Mouse (Mus musculus) limb, embryonic 12.5 days (tissue): ENCODE measurements around the gene Ropn1l. TPM values are rescaled to one million over a fixed set of nuclear protein-coding genes. Genes with fewer than 3 reads are reported as not detected.
A peak's percentile ranks its signal among the peaks of the same experiment; 100 is the strongest.

Experiments used
- ATAC-seq: fragments of 200-750 bp; cut with Nextera tagmentation; 2 replicates; pipeline ENCODE4 v1.8.0; 2017; ENCODE audit warnings: low read depth, moderate TSS enrichment; ENCODE audit not compliant: insufficient number of reproducible peaks, insufficient read depth, low FRiP score, low TSS enrichment
- H3K27ac ChIP-seq: fragments of 300-500 bp; sonication (generic); 2 replicates; pipeline ENCODE4 v1.5.1; 2016; ENCODE audit warnings: mild to moderate bottlenecking, moderate library complexity
- H3K27me3 ChIP-seq: fragments of 300-500 bp; sonication (generic); 2 replicates; pipeline ENCODE4 v1.6.1; 2016; ENCODE audit warnings: mild to moderate bottlenecking, moderate library complexity
- H3K36me3 ChIP-seq: fragments of 300-500 bp; sonication (generic); 2 replicates; pipeline ENCODE4 v1.6.1; 2016; ENCODE audit warnings: mild to moderate bottlenecking, moderate library complexity
- H3K4me1 ChIP-seq: fragments of 300-500 bp; sonication (generic); replicated peaks from 2 replicates; pipeline ENCODE4 v1.6.1; 2016
- H3K4me2 ChIP-seq: fragments of 300-500 bp; sonication (generic); 2 replicates; pipeline ENCODE4 v1.6.1; 2016; ENCODE audit warnings: mild to moderate bottlenecking, moderate library complexity
- H3K4me3 ChIP-seq: fragments of 300-500 bp; sonication (generic); replicated peaks from 2 replicates; pipeline ENCODE4 v1.5.1; 2016; ENCODE audit warnings: mild to moderate bottlenecking
- H3K9ac ChIP-seq: fragments of 300-500 bp; sonication (generic); replicated peaks from 2 replicates; pipeline ENCODE4 v1.6.1; 2016; ENCODE audit warnings: mild to moderate bottlenecking, moderate library complexity
- H3K9me3 ChIP-seq: fragments of 300-500 bp; sonication (generic); 2 replicates; pipeline ENCODE4 v1.6.1; 2016; ENCODE audit warnings: mild to moderate bottlenecking, moderate library complexity
- WGBS: fragments of 180-500 bp; shearing (Covaris S2); methylation state at CpG from one replicate; pipeline ENCODE4 v1.1.7; 2016; 5-methylcytosine and 5-hydroxymethylcytosine counted together
- polyA plus RNA-seq: library from polyadenylated mRNA; unstranded; fragments of >200 nt; fragmentation: Nextera tagmentation; extraction: Ambion mirVana; gene quantifications from 2 replicates; pipeline ENCODE4 v1.2.1, GENCODE M21; 2016

Ropn1l gene
- polyA plus RNA-seq, 1 experiment from 2014 or later, result 2.3 TPM

GRCm38 (mm10) chr15:31466749-31467148 is 13.2 kb upstream of the Ropn1l start:
- Histone ChIP-seq H3K9me3 (no peaks in the 10 kb centered on the region), H3K4me3 (no peak overlapping the region), H3K4me1 (no peaks in the 10 kb centered on the region), H3K27me3 (no peaks in the 10 kb centered on the region), H3K27ac (no peak overlapping the region), H3K4me2 (no peak overlapping the region), H3K9ac (no peak overlapping the region), H3K36me3 (peaks cover 84% of the 10 kb centered on the region)
- no peak for ATAC-seq
- WGBS, result 90% methylated on average over 1 of the region's 1 CpGs

DNA sequence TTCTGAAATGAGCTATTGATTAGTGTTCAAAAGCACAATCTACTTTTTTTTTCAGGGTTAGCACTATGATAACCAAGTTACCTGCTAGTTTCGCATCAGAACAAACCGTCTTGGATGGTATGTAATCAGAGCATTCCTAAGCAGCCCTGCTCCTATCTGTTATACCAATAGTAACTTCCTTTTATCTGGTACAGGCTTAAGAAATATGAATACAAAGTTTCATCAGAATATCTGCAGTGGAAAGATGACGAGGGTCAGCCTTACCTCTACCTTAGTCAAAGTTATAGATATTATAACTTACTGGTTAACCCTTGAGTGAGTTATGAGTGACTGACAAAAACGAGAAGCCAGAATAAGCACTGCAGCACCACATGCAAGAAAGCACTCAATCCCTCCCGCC is 12.8 kb upstream of the Ropn1l start:
- no peak for ATAC-seq
- Histone ChIP-seq H3K4me3 (no peak overlapping the region), H3K27me3 (no peaks in the 10 kb centered on the region), H3K9me3 (no peaks in the 10 kb centered on the region), H3K9ac (no peak overlapping the region), H3K36me3 (peaks cover 85% of the 10 kb centered on the region), H3K4me2 (no peak overlapping the region), H3K4me1 (no peaks in the 10 kb centered on the region), H3K27ac (no peak overlapping the region)
- 92% methylated on average over 5 of the region's 5 CpGs for WGBS

DNA sequence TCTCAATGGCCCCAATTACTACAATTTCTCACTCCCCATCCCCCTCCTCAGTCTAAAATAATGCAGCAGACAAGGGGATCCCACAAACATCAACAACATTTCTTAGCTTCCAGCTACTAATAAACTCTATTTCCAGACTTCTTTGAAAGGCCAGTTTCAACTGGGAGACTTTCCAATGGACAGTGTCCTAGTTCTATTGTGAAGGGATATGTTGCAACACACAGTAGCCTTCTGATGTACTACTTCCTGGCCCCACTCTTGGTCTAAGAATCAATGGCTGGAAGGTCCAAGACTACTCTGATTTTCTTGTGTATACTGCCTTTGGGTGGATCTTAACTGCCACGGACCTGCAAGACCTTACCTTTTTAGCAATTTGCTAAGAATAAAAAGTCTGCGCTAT is 12.3 kb upstream of the Ropn1l start:
- H3K4me1 ChIP-seq, result no peaks in the 10 kb centered on the region
- peaks cover 87% of the 10 kb centered on the region for H3K36me3 ChIP-seq
- H3K4me2 ChIP-seq, result no peak overlapping the region
- H3K9me3 ChIP-seq, result no peaks in the 10 kb centered on the region
- WGBS, result 95% methylated on average over 2 of the region's 2 CpGs
- H3K4me3 ChIP-seq, result no peak overlapping the region
- no peaks in the 10 kb centered on the region for H3K27me3 ChIP-seq
- no peak for ATAC-seq
- no peak overlapping the region for H3K9ac ChIP-seq
- H3K27ac ChIP-seq, result no peak overlapping the region

DNA sequence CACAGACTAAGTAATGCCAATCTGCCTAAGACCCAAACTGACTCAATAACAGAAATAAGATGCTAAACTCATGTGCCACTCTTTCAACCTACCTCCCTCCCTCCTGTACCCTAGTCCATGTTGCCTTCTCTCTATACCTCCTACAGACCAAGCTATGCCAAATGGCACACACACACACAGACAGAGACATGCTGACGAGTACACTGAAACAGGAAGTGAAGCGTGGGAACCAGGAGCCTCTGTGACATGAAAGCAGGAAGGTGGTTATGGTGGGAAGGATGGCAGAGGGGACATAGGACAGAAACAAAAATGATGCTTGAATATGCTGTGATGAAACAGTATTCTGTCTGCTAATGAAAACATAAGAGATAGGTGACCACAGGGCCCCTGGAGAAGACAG is 7.0 kb upstream of the Ropn1l start:
- H3K36me3 ChIP-seq, result peaks cover 87% of the 10 kb centered on the region
- H3K9ac ChIP-seq, result no peak overlapping the region
- no peaks in the 10 kb centered on the region for H3K4me1 ChIP-seq
- H3K9me3 ChIP-seq, result no peaks in the 10 kb centered on the region
- H3K4me3 ChIP-seq, result no peak overlapping the region
- H3K4me2 ChIP-seq, result no peak overlapping the region
- H3K27me3 ChIP-seq, result no peaks in the 10 kb centered on the region
- H3K27ac ChIP-seq, result no peak overlapping the region
- ATAC-seq, result no peak
- WGBS, result 81% methylated on average over 2 of the region's 2 CpGs

DNA sequence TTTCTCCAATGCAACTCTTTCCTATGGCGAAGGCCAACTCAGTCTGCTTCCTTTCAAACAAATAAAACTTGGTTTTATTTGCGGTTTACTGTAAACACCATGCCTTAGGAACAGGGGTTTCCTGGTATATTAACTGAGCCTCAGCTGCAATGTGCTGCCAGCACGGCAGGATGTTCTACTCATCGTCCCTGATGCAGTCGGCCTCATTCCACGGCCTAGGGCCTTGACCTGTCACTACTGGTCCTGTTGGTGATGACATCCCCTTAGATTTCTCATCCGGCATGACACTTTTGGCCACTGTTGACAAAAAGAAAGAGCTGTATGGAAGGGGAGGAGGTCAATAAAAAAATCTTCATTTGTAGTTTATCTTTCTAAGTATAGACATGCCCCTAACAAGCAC is 4.5 kb upstream of the Ropn1l start:
- Histone ChIP-seq H3K36me3 (peaks cover 65% of the 10 kb centered on the region), H3K27ac (no peak overlapping the region), H3K9ac (no peak overlapping the region), H3K27me3 (no peaks in the 10 kb centered on the region), H3K4me3 (no peak overlapping the region), H3K4me2 (no peak overlapping the region), H3K4me1 (0 out of 2 replicates have a peak, but pooled peaks cover 4% of the 10 kb centered on the region), H3K9me3 (no peaks in the 10 kb centered on the region)
- ATAC-seq, result no peak
- whole genome bisulfite sequencing, result 89% methylated on average over 7 of the region's 7 CpGs

DNA sequence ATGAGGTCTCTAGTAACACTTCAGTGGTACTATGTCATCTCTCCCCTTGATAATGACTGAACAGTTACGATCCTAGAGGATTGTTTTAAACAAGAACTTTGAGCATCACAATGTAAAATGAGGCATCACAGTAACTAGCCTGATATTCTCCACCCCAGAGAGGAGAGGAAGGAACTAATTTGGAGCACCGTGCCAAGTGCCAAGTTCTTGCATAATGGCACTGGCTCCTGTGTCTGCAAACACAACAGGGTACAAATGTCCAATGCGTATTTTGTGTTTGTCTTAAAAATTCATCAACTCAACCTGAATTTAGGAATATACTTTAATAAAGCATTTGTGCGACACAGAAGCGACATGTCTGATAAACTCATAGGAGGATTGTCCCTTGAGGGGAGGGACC is 2.8 kb upstream of the Ropn1l start:
- no peaks in the 10 kb centered on the region for H3K27me3 ChIP-seq
- peaks cover 48% of the 10 kb centered on the region for H3K36me3 ChIP-seq
- H3K9me3 ChIP-seq, result no peaks in the 10 kb centered on the region
- ATAC-seq, result no peak
- H3K4me2 ChIP-seq, result no peak overlapping the region
- H3K4me1 ChIP-seq, result peaks cover 19% of the 10 kb centered on the region; the same call in 1 of the 2 replicates
- 97% methylated on average over 5 of the region's 5 CpGs for WGBS
- H3K9ac ChIP-seq, result no peak overlapping the region
- H3K27ac ChIP-seq, result no peak overlapping the region
- H3K4me3 ChIP-seq, result no peak overlapping the region

DNA sequence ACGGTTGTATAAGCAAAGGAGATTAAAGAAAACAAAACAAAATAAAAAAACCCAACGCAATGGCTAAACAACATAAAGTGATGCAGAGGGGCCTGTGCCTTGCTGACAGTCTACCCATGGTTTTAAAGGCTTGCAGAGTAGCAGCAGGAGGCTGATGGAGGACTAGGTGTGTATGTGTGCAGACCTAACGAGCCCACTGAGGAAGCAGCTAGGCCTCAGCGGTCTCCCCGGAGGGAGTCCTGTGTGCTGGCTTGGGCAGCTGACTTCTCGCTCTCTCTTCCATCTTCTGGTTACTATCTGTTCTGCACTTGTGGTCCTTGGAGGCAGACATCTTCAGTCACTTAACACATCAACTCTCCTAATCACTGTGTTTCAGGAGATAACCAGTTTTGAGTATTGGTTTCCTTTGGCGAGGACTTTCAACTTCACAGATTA is 1.3 kb upstream of the Ropn1l start:
- ATAC-seq, result no peak
- Histone ChIP-seq H3K27me3 (no peaks in the 10 kb centered on the region), H3K9me3 (no peaks in the 10 kb centered on the region), H3K4me3 (no peak overlapping the region), H3K9ac (no peak overlapping the region), H3K27ac (no peak overlapping the region), H3K36me3 (peaks cover 33% of the 10 kb centered on the region), H3K4me2 (no peak overlapping the region), H3K4me1 (peaks cover 23% of the 10 kb centered on the region; the same call in 1 of the 2 replicates)
- WGBS, result 77% methylated on average over 7 of the region's 7 CpGs

DNA sequence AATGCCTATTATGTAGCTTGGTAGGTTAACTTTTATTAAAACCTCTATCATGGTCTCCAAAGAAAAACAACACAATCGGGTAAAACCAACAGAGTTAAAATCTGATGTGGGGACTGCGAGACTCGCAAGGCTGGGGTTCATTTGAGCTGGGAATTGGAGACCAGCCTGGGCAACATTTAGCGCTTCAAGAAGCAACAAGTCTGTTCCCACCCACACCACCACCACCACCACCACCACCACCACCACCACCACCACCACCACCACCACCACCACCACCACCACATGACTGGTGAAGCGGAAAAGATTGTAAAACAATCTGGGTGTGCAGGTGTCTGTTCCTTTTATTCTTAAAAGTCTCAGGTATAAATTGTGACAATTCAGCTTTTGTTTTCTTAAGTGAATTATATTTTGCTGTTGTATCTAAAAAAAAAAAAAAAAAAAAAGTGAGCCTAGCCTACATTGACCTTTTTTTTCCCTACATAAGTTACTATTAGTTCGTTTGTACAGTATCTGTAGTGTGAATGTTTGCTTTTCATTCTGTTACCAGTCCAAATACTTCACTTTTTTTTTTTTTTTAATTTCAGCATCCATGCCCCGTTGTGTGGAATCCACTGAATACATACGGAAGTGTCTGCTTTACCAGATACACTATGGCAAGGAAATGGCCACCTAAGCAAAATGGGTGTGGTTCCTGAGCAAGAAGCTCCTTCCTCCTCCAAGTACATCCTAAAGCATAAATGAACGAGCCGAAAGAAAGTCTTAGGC is 741 bp upstream of the Ropn1l start:
- Histone ChIP-seq H3K27ac (0 out of 2 replicates have a peak overlapping the region, but pooled peaks have one; percentile 50), H3K9me3 (no peaks in the 10 kb centered on the region), H3K27me3 (no peaks in the 10 kb centered on the region), H3K4me3 (peak overlapping the region; percentile 61; the same call in 1 of the 2 replicates), H3K4me2 (peak overlapping the region; percentile 65), H3K9ac (peak overlapping the region; percentile 70; the same call in 1 of the 2 replicates), H3K4me1 (peaks cover 25% of the 10 kb centered on the region; the same call in 1 of the 2 replicates), H3K36me3 (peaks cover 27% of the 10 kb centered on the region)
- WGBS, result 50% methylated on average over 10 of the region's 10 CpGs
- ATAC-seq, result no peak

DNA sequence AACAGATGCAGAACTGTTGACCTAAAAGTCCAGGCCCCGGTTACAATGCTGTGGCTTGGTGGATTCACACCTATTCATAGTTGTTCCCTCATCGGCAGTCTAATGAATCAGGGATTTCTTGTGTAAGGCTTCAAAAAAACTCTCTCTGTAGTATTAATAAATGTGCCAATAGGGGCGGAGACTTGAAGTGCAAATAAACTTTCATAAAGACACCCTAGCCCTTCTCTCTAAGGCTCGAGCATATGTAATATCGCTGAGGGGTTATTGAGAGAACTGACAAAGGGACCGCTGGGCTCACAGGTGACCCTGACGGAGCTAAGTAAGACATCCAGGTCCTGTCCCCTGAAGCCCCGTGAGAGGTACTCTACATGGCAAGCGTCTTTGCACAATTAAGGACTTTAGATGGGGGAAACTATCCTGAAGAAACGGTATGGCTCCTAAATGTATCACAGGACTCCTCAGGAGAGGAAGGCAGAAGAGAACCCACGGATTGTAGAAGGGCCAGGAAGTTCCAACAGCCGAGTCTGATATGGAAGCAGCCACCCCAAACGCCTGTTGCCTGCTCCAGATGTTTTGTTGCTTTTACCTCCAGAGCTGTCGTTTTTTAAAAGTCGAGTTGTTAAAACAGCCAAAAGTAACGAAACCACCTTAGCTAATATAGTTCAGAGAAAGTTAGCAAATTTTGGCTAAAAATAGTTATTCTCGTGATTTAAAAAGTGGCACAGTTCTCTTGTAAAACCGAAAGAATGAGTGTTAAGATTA is 1.0 kb downstream of the Ropn1l start:
- 47% methylated on average over 18 of the region's 18 CpGs for WGBS
- Histone ChIP-seq H3K9me3 (no peaks in the 10 kb centered on the region), H3K4me3 (peak overlapping the region; percentile 61), H3K27me3 (no peaks in the 10 kb centered on the region; the same call in 1 of the 2 replicates), H3K36me3 (peaks cover 10% of the 10 kb centered on the region), H3K4me2 (peak overlapping the region; percentile 65), H3K9ac (peak overlapping the region; percentile 70), H3K27ac (peak overlapping the region; percentile 91), H3K4me1 (peaks cover 25% of the 10 kb centered on the region; the same call in 1 of the 2 replicates)
- ATAC-seq, result no peak

- Histone ChIP-seq H3K27me3 (no peaks in the 10 kb centered on the region; the same call in 1 of the 2 replicates), H3K36me3 (no peaks in the 10 kb centered on the region), H3K4me1 (peaks cover 25% of the 10 kb centered on the region; the same call in 1 of the 2 replicates), H3K9me3 (no peaks in the 10 kb centered on the region), H3K27ac (no peak overlapping the region), H3K9ac (no peak overlapping the region), H3K4me3 (no peak overlapping the region), H3K4me2 (no peak overlapping the region)
- WGBS, result 14% methylated on average over 2 of the region's 2 CpGs
- ATAC-seq, result no peak
These were observed 3.8 kb downstream of the Ropn1l start for GRCm38 (mm10) chr15:31449772-31450171.

- H3K27ac ChIP-seq, result no peak overlapping the region
These were observed 6.4 kb downstream of the Ropn1l start for GRCm38 (mm10) chr15:31447121-31447520.

More at GRCm38 (mm10) chr15:31447121-31447520, 6.4 kb downstream of the Ropn1l start:
- H3K4me3 ChIP-seq, result no peak overlapping the region
- no peaks in the 10 kb centered on the region for H3K9me3 ChIP-seq
- no peak for ATAC-seq
- peaks cover 12% of the 10 kb centered on the region; the same call in 1 of the 2 replicates for H3K4me1 ChIP-seq
- H3K36me3 ChIP-seq, result no peaks in the 10 kb centered on the region
- H3K4me2 ChIP-seq, result no peak overlapping the region
- H3K27me3 ChIP-seq, result no peaks in the 10 kb centered on the region; the same call in 1 of the 2 replicates
- 53% methylated on average over 7 of the region's 7 CpGs for WGBS
- no peak overlapping the region for H3K9ac ChIP-seq
